Mouse (Mus musculus) lung, postnatal 10 days (tissue): ENCODE measurements at regions not wholly inside any gene's neighbourhood (a gene's known extent, or its start where the extent isn't known, plus 50 kb on each side); places are given as distances from the start of the nearest gene placed in this dataset.

Experiments used
- DNase-seq: peaks from one replicate; pipeline ENCODE4 v3.0.0; 2021

- no peak for DNase-seq
Observed at GRCm38 (mm10) chr11:38224300-38224699, 988.5 kb upstream of the Tenm2 start.

GRCm38 (mm10) chr11:38203347-38203746, 967.6 kb upstream of the Tenm2 start:
- DNase-seq: no peak

GRCm38 (mm10) chr11:38201136-38201741, 965.5 kb upstream of the Tenm2 start:
- DNase-seq: peak; percentile 11

GRCm38 (mm10) chr11:38193719-38194118, 958.0 kb upstream of the Tenm2 start:
- DNase-seq: no peak

GRCm38 (mm10) chr11:38191895-38192547, 956.3 kb upstream of the Tenm2 start:
- DNase-seq: no peak

GRCm38 (mm10) chr11:38191437-38191836, 955.7 kb upstream of the Tenm2 start:
- DNase-seq: no peak

GRCm38 (mm10) chr11:38170721-38171120, 935.0 kb upstream of the Tenm2 start:
- DNase-seq: no peak

GRCm38 (mm10) chr11:38158310-38158709, 922.5 kb upstream of the Tenm2 start:
- no peak for DNase-seq

- no peak for DNase-seq
Observed at GRCm38 (mm10) chr11:38156944-38157343, 921.2 kb upstream of the Tenm2 start.

GRCm38 (mm10) chr11:38155706-38156105, 919.9 kb upstream of the Tenm2 start:
- DNase-seq: no peak

GRCm38 (mm10) chr11:38143436-38143835, 907.7 kb upstream of the Tenm2 start:
- no peak for DNase-seq

- no peak for DNase-seq
Observed at GRCm38 (mm10) chr11:38128851-38129250, 893.1 kb upstream of the Tenm2 start.

- DNase-seq: no peak
Observed at GRCm38 (mm10) chr11:38123789-38124330, 888.1 kb upstream of the Tenm2 start.

GRCm38 (mm10) chr11:38122474-38122873, 886.7 kb upstream of the Tenm2 start:
- peak; percentile 8 for DNase-seq

- DNase-seq: no peak
Observed at GRCm38 (mm10) chr11:38121051-38121616, 885.4 kb upstream of the Tenm2 start.

- no peak for DNase-seq
Observed at GRCm38 (mm10) chr11:38117741-38118140, 882.0 kb upstream of the Tenm2 start.

- DNase-seq: no peak
Observed at GRCm38 (mm10) chr11:38092202-38092601, 856.4 kb upstream of the Tenm2 start.

- no peak for DNase-seq
Observed at GRCm38 (mm10) chr11:38075171-38075732, 839.5 kb upstream of the Tenm2 start.

- no peak for DNase-seq
Observed at GRCm38 (mm10) chr11:38069635-38070034, 833.9 kb upstream of the Tenm2 start.

GRCm38 (mm10) chr11:38067682-38068081, 831.9 kb upstream of the Tenm2 start:
- DNase-seq: no peak

GRCm38 (mm10) chr11:38066091-38066490, 830.3 kb upstream of the Tenm2 start:
- no peak for DNase-seq

- no peak for DNase-seq
Observed at GRCm38 (mm10) chr11:38060105-38060504, 824.3 kb upstream of the Tenm2 start.

- no peak for DNase-seq
Observed at GRCm38 (mm10) chr11:38058896-38059295, 823.1 kb upstream of the Tenm2 start.

- no peak for DNase-seq
Observed at GRCm38 (mm10) chr11:38036582-38036981, 800.8 kb upstream of the Tenm2 start.
